ENCODE assay signal across 16 mouse cellular contexts in the genomic region with DNA sequence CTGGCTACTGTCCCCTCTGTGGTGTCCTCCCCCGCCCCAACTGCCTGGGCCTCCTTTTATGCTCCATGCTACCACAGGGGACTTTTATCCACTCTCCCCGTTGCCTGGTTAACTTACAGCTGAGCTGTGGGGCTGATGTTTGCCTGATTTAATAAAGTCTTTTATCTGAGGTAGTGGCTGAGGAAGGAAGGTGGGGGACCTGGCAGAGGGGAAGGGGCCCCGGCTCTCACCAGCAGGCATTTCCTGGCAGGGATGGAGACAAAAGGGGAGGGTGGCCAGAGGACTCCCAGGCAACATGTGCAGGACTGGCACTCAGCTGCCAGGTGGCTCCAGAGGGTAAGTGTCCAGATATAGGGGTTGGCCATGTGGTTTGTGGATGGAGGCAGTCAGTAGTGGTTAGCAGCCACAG. TPM values are rescaled to one million over a fixed set of nuclear protein-coding genes. Genes with fewer than 3 reads are reported as not detected.
A peak's percentile ranks its signal among the peaks of the same experiment; 100 is the strongest.
DNase-seq lines count a peak whose midpoint lies in the region; ATAC-seq lines count a peak whose summit lies in the region.
"Had no signal": no experiment of that assay in that cellular context is flagged by ENCODE, and none has a peak within 500 bp of the region (broad histone marks: within the 10 kb centered on the region; RNA-seq: fewer than 3 reads in every experiment).

No protein-coding gene starts in this region.

- ATAC-seq in forebrain, embryonic 12.5 days (ENCODE audit: low FRiP score) = peak; percentile 63
- ATAC-seq in hindbrain, embryonic 16.5 days = peak; percentile 86
- ATAC-seq in neural tube, embryonic 14.5 days (ENCODE audit: low read depth) = peak; percentile 42; the same call in 1 of the 2 replicates

- peak overlapping the region; percentile 81 for H3K27ac ChIP-seq in forebrain, embryonic 12.5 days
- no peak overlapping the region for H3K27ac ChIP-seq in hindbrain, embryonic 16.5 days (ENCODE audit: low read depth, low read length)
- H3K27ac ChIP-seq in neural tube, embryonic 14.5 days (ENCODE audit: low read depth, low read length) = no peak overlapping the region
- H3K27ac ChIP-seq: liver, embryonic 14.5 days had no signal

- WGBS in forebrain, embryonic 12.5 days = 8% methylated on average over 3 of the region's 3 CpGs
- WGBS in hindbrain, embryonic 16.5 days = 9% methylated on average over 3 of the region's 3 CpGs
- WGBS in neural tube, embryonic 14.5 days = 19% methylated on average over 3 of the region's 3 CpGs

- no peaks in the 10 kb centered on the region for H3K36me3 ChIP-seq in forebrain, embryonic 12.5 days (replicated peaks)
- no peaks in the 10 kb centered on the region for H3K36me3 ChIP-seq in hindbrain, embryonic 16.5 days (ENCODE audit: control insufficient read depth, insufficient read depth, low read length)
- no peaks in the 10 kb centered on the region for H3K36me3 ChIP-seq in neural tube, embryonic 14.5 days (ENCODE audit: control insufficient read depth, insufficient read depth, low read length)
- H3K36me3 ChIP-seq: heart, embryonic 12.5 days had no signal

- H3K9me3 ChIP-seq in forebrain, embryonic 12.5 days = no peaks in the 10 kb centered on the region
- H3K9me3 ChIP-seq in hindbrain, embryonic 16.5 days (ENCODE audit: control insufficient read depth, low read length) = no peaks in the 10 kb centered on the region
- H3K9me3 ChIP-seq in neural tube, embryonic 14.5 days (ENCODE audit: control insufficient read depth, low read length) = no peaks in the 10 kb centered on the region
- H3K9me3 ChIP-seq: heart, embryonic 12.5 days had no signal

- H3K4me1 ChIP-seq in forebrain, embryonic 12.5 days = peaks cover 61% of the 10 kb centered on the region
- H3K4me1 ChIP-seq in hindbrain, embryonic 16.5 days (ENCODE audit: control insufficient read depth, insufficient read depth, low read depth, low read length) = peaks cover 15% of the 10 kb centered on the region
- H3K4me1 ChIP-seq in neural tube, embryonic 14.5 days (ENCODE audit: control insufficient read depth, insufficient read depth, low read length) = peaks cover 3% of the 10 kb centered on the region; the same call in 1 of the 2 replicates

- DNase-seq in embryo, embryonic 11 days = peak; percentile 36
- no peak for DNase-seq in embryo, embryonic 9.5 days (ENCODE audit: extremely low spot score)
- DNase-seq in layer of hippocampus, adult 9-10 months (ENCODE audit: low spot score) = no peak
- no peak for DNase-seq in spleen, adult 12 weeks (ENCODE audit: low spot score)
- DNase-seq in cerebellum, adult 8-10 months = no peak
- DNase-seq: adrenal gland, postnatal 25 days; B cell, adult 2 months; cerebellum, adult 9-10 months; kidney, adult 9 months; spleen, adult 18-20 months; thymus, postnatal 14 days had no signal

- H3K4me2 ChIP-seq in forebrain, embryonic 12.5 days = peak overlapping the region; percentile 29
- no peak overlapping the region for H3K4me2 ChIP-seq in hindbrain, embryonic 16.5 days (ENCODE audit: low read length)
- H3K4me2 ChIP-seq in neural tube, embryonic 14.5 days (ENCODE audit: low read depth, low read length) = no peak overlapping the region
- H3K4me2 ChIP-seq: heart, embryonic 12.5 days had no signal

- 0 out of 2 replicates have a peak overlapping the region, but pooled peaks have one; percentile 7 for H3K9ac ChIP-seq in forebrain, embryonic 12.5 days
- H3K9ac ChIP-seq in hindbrain, embryonic 16.5 days (ENCODE audit: low read depth, low read length) = no peak overlapping the region
- no peak overlapping the region for H3K9ac ChIP-seq in neural tube, embryonic 14.5 days (replicated peaks; ENCODE audit: low read depth, low read length)
- H3K9ac ChIP-seq: heart, embryonic 12.5 days; liver, embryonic 14.5 days had no signal

- H3K4me3 ChIP-seq in forebrain, embryonic 12.5 days (replicated peaks) = no peak overlapping the region
- no peak overlapping the region for H3K4me3 ChIP-seq in hindbrain, embryonic 16.5 days (ENCODE audit: low read length)
- no peak overlapping the region for H3K4me3 ChIP-seq in neural tube, embryonic 14.5 days (ENCODE audit: low read depth, low read length)
- H3K4me3 ChIP-seq: heart, embryonic 12.5 days had no signal

- peaks cover 73% of the 10 kb centered on the region for H3K27me3 ChIP-seq in forebrain, embryonic 12.5 days
- peaks cover 45% of the 10 kb centered on the region for H3K27me3 ChIP-seq in hindbrain, embryonic 16.5 days (replicated peaks; ENCODE audit: control insufficient read depth, insufficient read depth, low read length)
- H3K27me3 ChIP-seq in neural tube, embryonic 14.5 days (ENCODE audit: control insufficient read depth, insufficient read depth, low read length) = peaks cover 42% of the 10 kb centered on the region
- H3K27me3 ChIP-seq: heart, embryonic 12.5 days had no signal

RNA-seq across cellular contexts. Expression of a gene that starts 51.4 kb away (rescaled TPM):
- polyA plus RNA-seq in forebrain, embryonic 12.5 days (2016; fragmentation: Nextera tagmentation; extraction: Ambion mirVana) = 20.8 and 28.1 TPM in 2 replicates
- 6.1 and 11.4 TPM in 2 replicates for polyA plus RNA-seq in hindbrain, embryonic 16.5 days (2015; fragmentation: Nextera tagmentation; extraction: Ambion mirVana)
- polyA plus RNA-seq in neural tube, embryonic 14.5 days (2014; fragmentation: Nextera tagmentation; extraction: Ambion mirVana) = 6.5 and 8.3 TPM in 2 replicates
- polyA plus RNA-seq: heart, embryonic 12.5 days; liver, embryonic 14.5 days had no signal
